Mouse (Mus musculus): ENCODE measurements around the gene Pxk.

GRCm38 (mm10) chr14:8049334-8049733, 48.7 kb upstream of the Pxk start:
- TF ChIP-seq CTCF (conservative IDR thresholded peaks at IDR 0.05; ENCODE audit: low read length) (no peak), POU5F1 (IDR thresholded peaks at IDR 0.05; ENCODE audit: borderline replicate concordance, low read length) (no peak), NANOG (IDR thresholded peaks at IDR 0.05; ENCODE audit: borderline replicate concordance, low read length) (no peak)

All from E14TG2a.4 (cell line).